Mouse (Mus musculus) hindbrain, embryonic 14.5 days (tissue): ENCODE results near the gene Slc9a6. TPM values are rescaled to one million over a fixed set of nuclear protein-coding genes. Genes with fewer than 3 reads are reported as not detected.

ENCODE experiments used
- ATAC-seq: fragments of 200-750 bp; cut with Nextera tagmentation; 2 replicates; pipeline ENCODE4 v1.8.0; 2017; ENCODE audit warnings: moderate number of reproducible peaks, mild to moderate bottlenecking, moderate TSS enrichment, moderate library complexity; ENCODE audit not compliant: low FRiP score
- DNase-seq: peaks from one replicate; pipeline ENCODE4 v3.0.0-alpha.2; 2015; ENCODE audit warnings: low spot score
- H3K27ac ChIP-seq: fragments of 300-500 bp; sonication (generic); 2 replicates; pipeline ENCODE4 v1.5.1; 2014; ENCODE audit warnings: mild to moderate bottlenecking, moderate library complexity
- H3K27me3 ChIP-seq: fragments of 300-500 bp; sonication (generic); 2 replicates; pipeline ENCODE4 v1.6.1; 2014; ENCODE audit warnings: mild to moderate bottlenecking, low read length, mixed read lengths; ENCODE audit not compliant: control insufficient read depth, insufficient read depth
- H3K36me3 ChIP-seq: fragments of 300-500 bp; sonication (generic); replicated peaks from 2 replicates; pipeline ENCODE4 v1.6.1; 2014; ENCODE audit not compliant: control insufficient read depth, insufficient read depth
- H3K4me1 ChIP-seq: fragments of 300-500 bp; sonication (generic); replicated peaks from 2 replicates; pipeline ENCODE4 v1.6.1; 2014; ENCODE audit warnings: antibody characterized with exemption, low read length, mixed read lengths; ENCODE audit not compliant: control insufficient read depth, insufficient read depth
- H3K4me2 ChIP-seq: fragments of 300-500 bp; sonication (generic); replicated peaks from 2 replicates; pipeline ENCODE4 v1.6.1; 2014; ENCODE audit warnings: mild to moderate bottlenecking, moderate library complexity
- H3K4me3 ChIP-seq: fragments of 300-500 bp; sonication (generic); replicated peaks from 2 replicates; pipeline ENCODE4 v1.5.1; 2014; ENCODE audit warnings: mild to moderate bottlenecking, low read length
- H3K9ac ChIP-seq: fragments of 300-500 bp; sonication (generic); 2 replicates; pipeline ENCODE4 v1.6.1; 2014
- H3K9me3 ChIP-seq: fragments of 300-500 bp; sonication (generic); 2 replicates; pipeline ENCODE4 v1.6.1; 2016; ENCODE audit warnings: low read length; ENCODE audit not compliant: control insufficient read depth
- WGBS: fragments of 180-500 bp; shearing (Covaris S2); extraction: QIAGEN DNeasy Blood & Tissue Kit; methylation state at CpG from one replicate; pipeline ENCODE4 v1.1.7; 2014; 5-methylcytosine and 5-hydroxymethylcytosine counted together
- polyA plus RNA-seq: library from polyadenylated mRNA; unstranded; fragments of >200 nt; fragmentation: Nextera tagmentation; extraction: Ambion mirVana; gene quantifications from 2 replicates; pipeline ENCODE4 v1.2.1, GENCODE M21; 2014

Gene Slc9a6
- polyA plus RNA-seq, 1 experiment from 2014 or later, result 53.3 TPM

DNA sequence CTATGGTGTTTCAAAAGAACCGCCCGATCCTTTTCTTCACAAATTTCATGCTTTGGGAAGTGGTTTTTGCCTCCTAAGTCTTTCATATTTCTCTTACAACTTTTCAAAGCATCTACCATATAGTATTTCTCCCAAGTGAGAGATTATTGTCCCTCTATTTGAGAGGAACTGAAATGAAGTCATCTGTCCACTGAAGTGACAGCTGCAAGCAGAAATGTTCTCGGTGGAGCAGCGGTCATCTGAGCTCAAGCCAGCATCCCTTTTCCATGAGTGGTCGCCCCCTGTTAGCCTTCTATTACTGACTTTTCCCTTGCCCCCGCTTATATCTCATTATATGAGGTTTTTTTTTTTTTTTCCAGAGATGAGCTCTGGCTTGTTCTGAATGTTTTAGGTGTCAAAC is 69.5 kb downstream of the Slc9a6 start:
- 84% methylated on average over 6 of the region's 6 CpGs for WGBS
- no peaks in the 10 kb centered on the region for H3K36me3 ChIP-seq
- no peak for ATAC-seq
- no peak for DNase-seq
- H3K27me3 ChIP-seq, result no peaks in the 10 kb centered on the region
- no peak overlapping the region for H3K27ac ChIP-seq
- no peaks in the 10 kb centered on the region for H3K4me1 ChIP-seq
- no peaks in the 10 kb centered on the region for H3K9me3 ChIP-seq
- no peak overlapping the region for H3K4me2 ChIP-seq
- no peak overlapping the region for H3K9ac ChIP-seq
- H3K4me3 ChIP-seq, result no peak overlapping the region

DNA sequence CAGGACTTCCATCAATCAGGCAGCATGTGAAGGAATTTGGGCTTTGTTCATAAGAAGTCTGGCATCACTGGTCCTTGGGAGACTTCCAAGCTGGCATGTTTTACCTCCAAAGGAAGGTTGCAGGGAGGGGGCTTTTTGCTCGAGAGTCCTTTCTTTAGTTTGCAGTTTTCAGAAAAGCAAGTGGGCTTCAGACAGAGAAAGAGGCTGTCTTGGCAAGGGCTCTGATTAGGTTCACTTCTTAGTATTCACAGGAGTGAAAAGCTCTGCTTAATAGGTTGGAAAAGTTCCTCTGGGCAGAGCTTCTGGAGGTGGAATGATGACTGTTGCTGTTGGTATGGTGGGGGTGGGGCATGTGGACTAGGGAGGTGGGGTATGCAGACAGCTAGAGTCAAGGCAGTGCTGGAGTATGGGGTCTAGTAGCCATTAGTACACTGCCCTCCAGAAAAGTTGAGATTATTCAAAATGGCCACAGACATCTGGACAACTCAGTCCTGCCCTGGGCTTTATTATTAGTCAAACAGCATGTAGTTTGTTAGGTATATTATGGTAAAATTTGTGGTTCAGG is 72.7 kb downstream of the Slc9a6 start:
- Histone ChIP-seq H3K4me3 (no peak overlapping the region), H3K4me2 (no peak overlapping the region), H3K4me1 (no peaks in the 10 kb centered on the region), H3K9me3 (no peaks in the 10 kb centered on the region), H3K27ac (no peak overlapping the region), H3K36me3 (no peaks in the 10 kb centered on the region), H3K27me3 (no peaks in the 10 kb centered on the region), H3K9ac (no peak overlapping the region)
- DNase-seq (no peak), ATAC-seq (peak; percentile 57; the same call in 1 of the 2 replicates)
- 44% methylated on average over 1 of the region's 1 CpGs for WGBS

DNA sequence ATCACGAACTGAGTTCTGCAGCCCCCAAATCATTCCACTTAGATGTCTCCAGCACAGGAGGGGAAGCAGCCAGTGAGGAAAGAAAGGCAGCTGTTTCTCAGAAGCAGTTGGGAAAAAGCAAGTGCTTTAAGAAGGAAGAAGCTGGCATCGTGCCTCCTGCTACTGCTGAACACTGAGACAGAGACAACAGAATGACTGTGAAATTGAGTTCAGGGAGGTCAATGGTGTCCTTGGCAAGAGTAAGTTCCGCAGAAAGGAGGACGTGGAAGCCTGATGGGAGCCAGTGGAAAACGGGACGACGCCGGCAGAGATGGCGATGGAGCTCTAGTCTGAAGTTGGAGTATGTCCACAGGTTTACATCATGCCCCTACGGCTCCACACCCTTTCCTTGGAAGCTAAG is 74.0 kb downstream of the Slc9a6 start:
- Histone ChIP-seq H3K36me3 (no peaks in the 10 kb centered on the region), H3K4me2 (no peak overlapping the region), H3K4me3 (no peak overlapping the region), H3K4me1 (no peaks in the 10 kb centered on the region), H3K9ac (no peak overlapping the region), H3K27ac (no peak overlapping the region), H3K9me3 (no peaks in the 10 kb centered on the region), H3K27me3 (no peaks in the 10 kb centered on the region)
- no peak for DNase-seq
- WGBS, result 84% methylated on average over 10 of the region's 10 CpGs
- no peak for ATAC-seq

- Histone ChIP-seq H3K4me2 (no peak overlapping the region), H3K36me3 (no peaks in the 10 kb centered on the region), H3K4me3 (no peak overlapping the region), H3K27ac (no peak overlapping the region), H3K4me1 (no peaks in the 10 kb centered on the region), H3K27me3 (no peaks in the 10 kb centered on the region), H3K9me3 (no peaks in the 10 kb centered on the region), H3K9ac (no peak overlapping the region)
- ATAC-seq (no peak), DNase-seq (no peak)
- WGBS, result 91% methylated on average over 6 of the region's 6 CpGs
These were observed 83.0 kb downstream of the Slc9a6 start for GRCm38 (mm10) chrX:56692554-56692953.

GRCm38 (mm10) chrX:56694539-56694938 is 85.0 kb downstream of the Slc9a6 start:
- Histone ChIP-seq H3K9me3 (no peaks in the 10 kb centered on the region), H3K9ac (no peak overlapping the region), H3K27me3 (no peaks in the 10 kb centered on the region), H3K4me1 (no peaks in the 10 kb centered on the region), H3K4me2 (no peak overlapping the region), H3K27ac (no peak overlapping the region), H3K4me3 (no peak overlapping the region), H3K36me3 (no peaks in the 10 kb centered on the region)
- ATAC-seq, result no peak
- WGBS, result 93% methylated on average over 2 of the region's 2 CpGs
- no peak for DNase-seq

- 83% methylated on average over 6 of the region's 6 CpGs for WGBS
- H3K36me3 ChIP-seq, result no peaks in the 10 kb centered on the region
These were observed 87.7 kb downstream of the Slc9a6 start for GRCm38 (mm10) chrX:56697199-56697780.

GRCm38 (mm10) chrX:56697886-56698285 is 88.3 kb downstream of the Slc9a6 start:
- Histone ChIP-seq H3K27ac (no peak overlapping the region), H3K27me3 (no peaks in the 10 kb centered on the region), H3K4me3 (no peak overlapping the region), H3K4me1 (no peaks in the 10 kb centered on the region), H3K9ac (no peak overlapping the region), H3K9me3 (no peaks in the 10 kb centered on the region), H3K4me2 (no peak overlapping the region), H3K36me3 (no peaks in the 10 kb centered on the region)
- 95% methylated on average over 4 of the region's 4 CpGs for WGBS
- ATAC-seq, result no peak
- DNase-seq, result no peak

More at GRCm38 (mm10) chrX:56697199-56697780, 87.7 kb downstream of the Slc9a6 start:
- no peak overlapping the region for H3K4me2 ChIP-seq
- H3K27ac ChIP-seq, result no peak overlapping the region
- no peaks in the 10 kb centered on the region for H3K4me1 ChIP-seq
- no peaks in the 10 kb centered on the region for H3K9me3 ChIP-seq
- ATAC-seq, result no peak
- no peak overlapping the region for H3K4me3 ChIP-seq
- no peak for DNase-seq
- no peak overlapping the region for H3K9ac ChIP-seq
- no peaks in the 10 kb centered on the region for H3K27me3 ChIP-seq

- Histone ChIP-seq H3K36me3 (no peaks in the 10 kb centered on the region), H3K27ac (no peak overlapping the region), H3K4me2 (no peak overlapping the region), H3K9me3 (no peaks in the 10 kb centered on the region), H3K4me3 (no peak overlapping the region), H3K4me1 (no peaks in the 10 kb centered on the region), H3K9ac (no peak overlapping the region), H3K27me3 (no peaks in the 10 kb centered on the region)
- 89% methylated on average over 3 of the region's 3 CpGs for WGBS
- DNase-seq (no peak), ATAC-seq (no peak)
These were observed 91.7 kb downstream of the Slc9a6 start for GRCm38 (mm10) chrX:56701261-56701660.

DNA sequence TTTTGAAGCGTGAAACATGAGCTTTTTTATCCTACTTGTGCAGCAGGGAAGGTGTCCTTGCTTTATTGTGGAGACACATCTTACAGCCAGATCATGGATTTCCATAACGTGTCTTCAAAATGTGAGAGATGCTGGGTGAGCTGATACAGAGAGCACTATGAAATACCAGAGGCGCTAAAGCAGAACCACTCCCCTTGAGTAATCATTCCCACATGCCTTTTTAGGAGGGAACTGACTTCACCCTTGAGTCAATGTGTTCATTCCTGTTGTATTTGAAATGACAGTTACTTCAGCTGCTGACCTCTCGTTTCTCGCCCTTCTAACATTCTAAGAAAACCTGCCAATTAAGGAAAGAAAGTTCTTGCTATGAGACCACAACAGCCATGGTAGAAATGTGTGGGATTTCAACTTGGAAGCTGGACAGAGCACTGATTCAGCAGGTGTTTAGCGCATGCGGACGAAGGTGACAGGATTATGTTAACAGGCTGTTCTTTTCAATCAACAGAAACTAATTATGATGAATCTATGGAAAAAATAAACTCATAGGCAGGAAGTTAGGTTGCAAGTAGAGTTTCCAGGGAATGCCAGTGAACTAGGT is 94.5 kb downstream of the Slc9a6 start:
- DNase-seq (no peak), ATAC-seq (no peak)
- Histone ChIP-seq H3K4me1 (no peaks in the 10 kb centered on the region), H3K27me3 (no peaks in the 10 kb centered on the region), H3K4me3 (no peak overlapping the region), H3K4me2 (no peak overlapping the region), H3K36me3 (no peaks in the 10 kb centered on the region), H3K9ac (no peak overlapping the region), H3K27ac (no peak overlapping the region), H3K9me3 (no peaks in the 10 kb centered on the region)
- WGBS, result 88% methylated on average over 8 of the region's 8 CpGs
